Mouse (Mus musculus): ENCODE measurements around the gene Iqsec1. TPM values are rescaled to one million over a fixed set of nuclear protein-coding genes. Genes with fewer than 3 reads are reported as not detected.

The Iqsec1 gene
- polyA plus RNA-seq, 1 experiment from 2014 or later, result 33.4 TPM

GRCm38 (mm10) chr6:90800825-90801224 lies 187.7 kb downstream of the Iqsec1 start:
- no peaks in the 10 kb centered on the region for H3K27me3 ChIP-seq (ENCODE audit: control insufficient read depth, insufficient read depth, low read length)
- H3K9ac ChIP-seq (replicated peaks; ENCODE audit: low read depth, low read length), result no peak overlapping the region
- no peak for ATAC-seq (ENCODE audit: low read depth)
- no peak overlapping the region for H3K27ac ChIP-seq (ENCODE audit: low read depth, low read length)
- WGBS, result 94% methylated on average over 2 of the region's 2 CpGs
- H3K9me3 ChIP-seq (ENCODE audit: control insufficient read depth, low read length), result no peaks in the 10 kb centered on the region
- H3K4me2 ChIP-seq (ENCODE audit: low read depth, low read length), result no peak overlapping the region
- H3K4me1 ChIP-seq (ENCODE audit: control insufficient read depth, insufficient read depth, low read length), result peaks cover 10% of the 10 kb centered on the region
- H3K4me3 ChIP-seq (ENCODE audit: low read depth, low read length), result no peak overlapping the region
- H3K36me3 ChIP-seq (ENCODE audit: control insufficient read depth, insufficient read depth, low read length), result no peaks in the 10 kb centered on the region

GRCm38 (mm10) chr6:90799116-90799515 lies 189.4 kb downstream of the Iqsec1 start:
- Histone ChIP-seq H3K9ac (replicated peaks; ENCODE audit: low read depth, low read length) (no peak overlapping the region), H3K27me3 (ENCODE audit: control insufficient read depth, insufficient read depth, low read length) (no peaks in the 10 kb centered on the region), H3K27ac (ENCODE audit: low read depth, low read length) (no peak overlapping the region), H3K4me2 (ENCODE audit: low read depth, low read length) (no peak overlapping the region), H3K4me3 (ENCODE audit: low read depth, low read length) (no peak overlapping the region), H3K4me1 (ENCODE audit: control insufficient read depth, insufficient read depth, low read length) (peaks cover 10% of the 10 kb centered on the region), H3K9me3 (ENCODE audit: control insufficient read depth, low read length) (no peaks in the 10 kb centered on the region), H3K36me3 (ENCODE audit: control insufficient read depth, insufficient read depth, low read length) (no peaks in the 10 kb centered on the region)
- ATAC-seq (ENCODE audit: low read depth), result no peak
- 92% methylated on average over 1 of the region's 1 CpGs for WGBS

DNA sequence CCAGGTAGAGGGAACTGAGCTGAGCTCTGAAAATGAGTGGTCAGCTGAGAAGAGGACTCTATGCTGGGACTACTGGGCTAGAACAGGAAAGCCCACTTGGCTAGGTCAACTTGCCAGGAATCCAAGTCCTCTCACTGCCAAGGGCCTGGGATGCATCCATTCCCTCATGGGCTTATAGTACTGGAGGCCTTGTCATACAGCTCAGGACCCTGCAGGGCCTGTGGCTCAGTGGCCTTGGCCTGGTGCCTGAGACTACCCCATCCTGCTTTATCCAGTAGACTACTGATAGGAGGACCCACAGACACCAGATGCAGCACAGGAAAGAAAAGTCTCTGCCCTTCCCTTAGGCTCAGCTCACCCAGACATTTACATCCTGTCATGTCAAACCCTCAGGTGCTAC lies 190.3 kb downstream of the Iqsec1 start:
- ATAC-seq (ENCODE audit: low read depth), result no peak
- no peak overlapping the region for H3K4me2 ChIP-seq (ENCODE audit: low read depth, low read length)
- H3K27me3 ChIP-seq (ENCODE audit: control insufficient read depth, insufficient read depth, low read length), result no peaks in the 10 kb centered on the region
- H3K4me3 ChIP-seq (ENCODE audit: low read depth, low read length), result no peak overlapping the region
- H3K9me3 ChIP-seq (ENCODE audit: control insufficient read depth, low read length), result no peaks in the 10 kb centered on the region
- H3K9ac ChIP-seq (replicated peaks; ENCODE audit: low read depth, low read length), result no peak overlapping the region
- H3K36me3 ChIP-seq (ENCODE audit: control insufficient read depth, insufficient read depth, low read length), result no peaks in the 10 kb centered on the region
- no peak overlapping the region for H3K27ac ChIP-seq (ENCODE audit: low read depth, low read length)
- peaks cover 10% of the 10 kb centered on the region for H3K4me1 ChIP-seq (ENCODE audit: control insufficient read depth, insufficient read depth, low read length)

DNA sequence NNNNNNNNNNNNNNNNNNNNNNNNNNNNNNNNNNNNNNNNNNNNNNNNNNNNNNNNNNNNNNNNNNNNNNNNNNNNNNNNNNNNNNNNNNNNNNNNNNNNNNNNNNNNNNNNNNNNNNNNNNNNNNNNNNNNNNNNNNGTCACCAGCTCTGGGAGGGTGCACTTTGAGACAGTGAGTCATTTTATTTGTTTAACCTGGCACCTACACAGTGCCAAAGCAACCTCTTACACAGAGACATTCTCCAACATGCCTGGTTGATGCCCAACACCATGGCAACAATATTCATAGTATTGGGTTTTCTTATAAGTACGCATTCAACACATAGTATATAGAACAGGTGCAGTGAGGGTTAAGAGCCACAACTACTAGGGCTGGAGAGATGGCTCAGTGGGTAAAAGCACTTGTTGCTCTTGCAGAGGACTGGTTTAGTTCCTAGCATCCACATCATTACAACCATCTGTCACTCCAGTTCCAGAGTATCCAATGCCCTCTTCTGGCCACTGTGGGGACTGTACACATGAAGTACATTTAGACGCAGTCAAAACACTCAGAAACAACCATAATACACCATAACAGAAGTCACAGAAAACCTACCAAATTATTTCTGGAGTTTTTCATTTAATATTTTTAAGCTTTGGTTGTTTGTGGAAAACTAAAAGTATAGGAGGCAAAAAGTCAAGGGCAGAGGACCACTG lies 191.4 kb downstream of the Iqsec1 start:
- Histone ChIP-seq H3K27me3 (ENCODE audit: control insufficient read depth, insufficient read depth, low read length) (no peaks in the 10 kb centered on the region), H3K4me3 (ENCODE audit: low read depth, low read length) (no peak overlapping the region), H3K4me2 (ENCODE audit: low read depth, low read length) (no peak overlapping the region), H3K27ac (ENCODE audit: low read depth, low read length) (no peak overlapping the region), H3K9ac (replicated peaks; ENCODE audit: low read depth, low read length) (no peak overlapping the region), H3K36me3 (ENCODE audit: control insufficient read depth, insufficient read depth, low read length) (no peaks in the 10 kb centered on the region), H3K9me3 (ENCODE audit: control insufficient read depth, low read length) (no peaks in the 10 kb centered on the region), H3K4me1 (ENCODE audit: control insufficient read depth, insufficient read depth, low read length) (peaks cover 1% of the 10 kb centered on the region; the same call in 1 of the 2 replicates)
- no peak for ATAC-seq (ENCODE audit: low read depth)
- WGBS, result 93% methylated on average over 2 of the region's 2 CpGs

- Histone ChIP-seq H3K9me3 (ENCODE audit: control insufficient read depth, low read length) (no peaks in the 10 kb centered on the region), H3K4me3 (ENCODE audit: low read depth, low read length) (no peak overlapping the region), H3K27me3 (ENCODE audit: control insufficient read depth, insufficient read depth, low read length) (no peaks in the 10 kb centered on the region), H3K4me2 (ENCODE audit: low read depth, low read length) (no peak overlapping the region), H3K36me3 (ENCODE audit: control insufficient read depth, insufficient read depth, low read length) (no peaks in the 10 kb centered on the region), H3K9ac (replicated peaks; ENCODE audit: low read depth, low read length) (no peak overlapping the region), H3K27ac (ENCODE audit: low read depth, low read length) (no peak overlapping the region), H3K4me1 (ENCODE audit: control insufficient read depth, insufficient read depth, low read length) (peaks cover 13% of the 10 kb centered on the region; the same call in 1 of the 2 replicates)
- ATAC-seq (ENCODE audit: low read depth), result no peak
Measured at GRCm38 (mm10) chr6:90790901-90791300, 197.6 kb downstream of the Iqsec1 start.

DNA sequence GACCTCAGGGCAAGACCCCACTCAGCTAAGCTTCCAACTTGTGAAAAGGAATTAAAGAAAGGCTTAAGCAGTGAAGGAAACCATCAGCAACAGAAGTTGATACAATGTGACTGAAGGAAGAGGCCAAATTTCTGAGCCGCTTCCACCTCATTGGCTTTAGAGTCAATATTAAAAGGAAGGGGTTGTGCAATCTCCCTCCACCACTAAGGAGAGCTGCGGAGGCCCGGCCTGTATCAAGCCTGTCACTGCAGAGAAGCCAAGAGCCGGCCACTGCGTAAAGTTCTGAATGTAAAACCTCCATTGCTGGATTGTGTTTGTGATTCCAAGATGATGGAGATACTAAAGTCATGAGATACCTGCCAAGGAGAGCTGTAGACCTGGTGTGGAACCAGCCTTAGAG lies 199.0 kb downstream of the Iqsec1 start:
- ATAC-seq (ENCODE audit: low read depth), result no peak
- Histone ChIP-seq H3K4me3 (ENCODE audit: low read depth, low read length) (no peak overlapping the region), H3K9ac (replicated peaks; ENCODE audit: low read depth, low read length) (no peak overlapping the region), H3K27me3 (ENCODE audit: control insufficient read depth, insufficient read depth, low read length) (no peaks in the 10 kb centered on the region), H3K4me1 (ENCODE audit: control insufficient read depth, insufficient read depth, low read length) (peaks cover 14% of the 10 kb centered on the region; the same call in 1 of the 2 replicates), H3K4me2 (ENCODE audit: low read depth, low read length) (no peak overlapping the region), H3K36me3 (ENCODE audit: control insufficient read depth, insufficient read depth, low read length) (no peaks in the 10 kb centered on the region), H3K27ac (ENCODE audit: low read depth, low read length) (no peak overlapping the region), H3K9me3 (ENCODE audit: control insufficient read depth, low read length) (no peaks in the 10 kb centered on the region)
- 83% methylated on average over 5 of the region's 5 CpGs for WGBS

DNA sequence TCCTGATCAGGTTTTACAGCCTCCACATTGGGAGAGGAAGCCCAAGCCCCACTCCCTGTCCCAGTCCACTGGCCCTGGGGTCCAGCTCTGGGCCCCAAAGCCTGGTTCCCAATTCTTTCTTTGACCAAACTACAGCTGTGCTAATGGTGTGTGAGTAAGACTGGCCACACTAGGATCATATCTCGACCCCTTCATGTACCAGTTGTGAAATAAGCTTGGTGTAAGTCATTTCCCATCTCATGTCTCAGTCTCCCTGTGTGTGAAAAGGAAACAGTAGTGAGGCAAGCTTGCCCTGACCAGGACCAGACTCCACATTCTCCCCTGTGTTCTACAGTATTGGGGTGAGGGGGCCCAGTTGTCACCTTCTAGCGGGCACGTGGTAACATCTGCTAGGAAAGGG lies 200.9 kb downstream of the Iqsec1 start:
- H3K4me2 ChIP-seq (ENCODE audit: low read depth, low read length), result no peak overlapping the region
- H3K9ac ChIP-seq (replicated peaks; ENCODE audit: low read depth, low read length), result no peak overlapping the region
- no peak for ATAC-seq (ENCODE audit: low read depth)
- no peaks in the 10 kb centered on the region for H3K27me3 ChIP-seq (ENCODE audit: control insufficient read depth, insufficient read depth, low read length)
- H3K4me3 ChIP-seq (ENCODE audit: low read depth, low read length), result no peak overlapping the region
- WGBS, result 100% methylated on average over 3 of the region's 3 CpGs
- H3K4me1 ChIP-seq (ENCODE audit: control insufficient read depth, insufficient read depth, low read length), result peaks cover 32% of the 10 kb centered on the region; the same call in 1 of the 2 replicates
- no peaks in the 10 kb centered on the region for H3K36me3 ChIP-seq (ENCODE audit: control insufficient read depth, insufficient read depth, low read length)
- no peak overlapping the region; the same call in 1 of the 2 replicates for H3K27ac ChIP-seq (ENCODE audit: low read depth, low read length)
- H3K9me3 ChIP-seq (ENCODE audit: control insufficient read depth, low read length), result no peaks in the 10 kb centered on the region

DNA sequence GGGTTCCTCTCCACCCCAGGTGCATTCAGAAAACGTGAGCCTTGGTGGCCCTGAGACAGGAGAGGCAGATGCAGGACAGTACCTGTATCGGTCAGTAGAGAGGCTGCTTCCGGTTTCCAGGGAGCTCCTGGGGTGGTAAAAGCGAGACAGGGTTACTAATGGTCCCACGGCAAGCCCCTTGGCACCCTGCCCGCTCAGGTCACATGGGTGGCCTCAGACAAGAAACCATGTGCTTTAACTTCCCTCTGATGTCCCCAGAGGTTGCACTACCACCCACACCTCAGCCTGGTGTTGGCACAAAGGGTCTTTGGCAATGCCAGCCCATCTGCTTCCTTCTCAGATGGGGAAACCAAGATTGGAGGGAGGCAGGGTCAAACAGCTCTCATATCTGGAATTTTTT lies 201.4 kb downstream of the Iqsec1 start:
- peaks cover 37% of the 10 kb centered on the region for H3K4me1 ChIP-seq (ENCODE audit: control insufficient read depth, insufficient read depth, low read length)
- H3K9me3 ChIP-seq (ENCODE audit: control insufficient read depth, low read length), result no peaks in the 10 kb centered on the region
- H3K4me2 ChIP-seq (ENCODE audit: low read depth, low read length), result peak overlapping the region; percentile 8; the same call in 1 of the 2 replicates
- no peak for ATAC-seq (ENCODE audit: low read depth)
- H3K27ac ChIP-seq (ENCODE audit: low read depth, low read length), result peak overlapping the region; percentile 70
- no peaks in the 10 kb centered on the region for H3K36me3 ChIP-seq (ENCODE audit: control insufficient read depth, insufficient read depth, low read length)
- H3K27me3 ChIP-seq (ENCODE audit: control insufficient read depth, insufficient read depth, low read length), result no peaks in the 10 kb centered on the region
- no peak overlapping the region for H3K4me3 ChIP-seq (ENCODE audit: low read depth, low read length)
- no peak overlapping the region for H3K9ac ChIP-seq (replicated peaks; ENCODE audit: low read depth, low read length)
- WGBS, result 45% methylated on average over 6 of the region's 6 CpGs

DNA sequence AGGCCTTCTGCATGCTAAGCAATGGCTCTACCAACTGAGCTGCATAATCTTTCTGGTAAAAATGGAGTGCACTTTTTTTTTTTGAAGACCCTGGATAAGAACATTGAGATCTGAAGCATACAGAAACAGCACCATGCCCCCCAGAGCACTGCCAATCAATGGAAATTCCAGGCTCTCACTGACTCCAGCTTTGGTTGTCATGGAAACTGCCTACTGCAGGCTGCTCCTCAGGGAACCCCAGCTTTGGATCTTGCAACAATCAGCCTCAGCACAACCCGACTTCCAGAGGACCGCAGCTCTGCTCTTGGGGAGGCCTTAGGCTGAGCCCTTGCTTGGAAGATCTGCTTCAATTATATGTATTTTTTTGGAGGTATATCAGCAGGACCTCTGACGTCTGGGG lies 201.9 kb downstream of the Iqsec1 start:
- peak overlapping the region; percentile 70 for H3K27ac ChIP-seq (ENCODE audit: low read depth, low read length)
- peaks cover 42% of the 10 kb centered on the region for H3K4me1 ChIP-seq (ENCODE audit: control insufficient read depth, insufficient read depth, low read length)
- H3K36me3 ChIP-seq (ENCODE audit: control insufficient read depth, insufficient read depth, low read length), result no peaks in the 10 kb centered on the region
- no peaks in the 10 kb centered on the region for H3K27me3 ChIP-seq (ENCODE audit: control insufficient read depth, insufficient read depth, low read length)
- WGBS, result 23% methylated on average over 3 of the region's 3 CpGs
- no peak overlapping the region for H3K4me3 ChIP-seq (ENCODE audit: low read depth, low read length)
- 0 out of 2 replicates have a peak, but pooled peaks have one; percentile 31 for ATAC-seq (ENCODE audit: low read depth)
- no peak overlapping the region for H3K9ac ChIP-seq (replicated peaks; ENCODE audit: low read depth, low read length)
- H3K4me2 ChIP-seq (ENCODE audit: low read depth, low read length), result peak overlapping the region; percentile 8; the same call in 1 of the 2 replicates
- no peaks in the 10 kb centered on the region for H3K9me3 ChIP-seq (ENCODE audit: control insufficient read depth, low read length)
